Mouse (Mus musculus) spleen, adult 12 weeks (tissue): ENCODE data around the gene Unc45b.

Experiments
- DNase-seq: peaks from one replicate; pipeline ENCODE4 v3.0.0; 2022; ENCODE audit warnings: low spot score

Unc45b gene

GRCm38 (mm10) chr11:82910250-82910649 lies at the start of gene Unc45b:
Gene Unc45b, plus strand, starts transcription at chr11:82910550.
- DNase-seq, result no peak

DNA sequence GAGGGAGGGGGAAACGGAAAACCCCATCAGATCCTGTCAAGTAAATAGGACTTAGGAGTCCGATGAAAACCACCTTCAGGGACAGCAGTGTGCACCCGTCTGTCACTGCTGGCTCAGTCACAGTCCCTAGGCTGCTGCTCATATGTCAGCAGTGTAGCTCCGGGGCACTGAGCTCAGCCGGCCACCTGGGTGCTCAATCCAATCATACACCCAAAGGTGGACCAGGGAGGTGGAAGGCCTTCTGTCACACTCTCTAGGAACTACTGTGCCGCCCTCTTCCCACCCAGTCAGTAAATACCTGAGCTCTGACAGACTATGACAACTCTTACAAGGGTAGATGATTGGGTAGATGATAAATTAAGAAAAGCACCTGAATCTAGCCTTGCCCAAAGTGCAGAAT lies 49.6 kb upstream of the Unc45b start:
- no peak for DNase-seq

DNA sequence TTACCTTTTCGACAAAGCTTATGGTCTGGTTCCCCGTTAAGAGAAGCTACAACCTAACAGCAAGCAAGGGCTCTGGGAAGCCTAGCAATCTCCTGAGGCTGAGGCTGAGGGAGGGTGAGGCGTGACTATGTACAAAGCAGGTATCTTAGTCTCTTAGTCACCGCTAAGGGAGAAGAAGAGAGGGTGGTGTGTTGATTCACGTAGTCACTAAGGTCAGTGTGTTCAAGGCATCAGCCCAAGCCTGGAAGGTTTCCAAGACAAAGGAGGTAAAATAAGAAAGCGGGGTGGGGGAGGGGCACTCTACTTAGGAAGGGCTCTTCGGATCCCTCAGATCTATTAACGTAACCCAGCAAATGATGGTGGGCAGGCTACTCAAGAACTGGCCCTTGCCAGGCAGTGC lies 48.8 kb upstream of the Unc45b start:
- DNase-seq, result no peak

GRCm38 (mm10) chr11:82862638-82863037 lies 47.7 kb upstream of the Unc45b start:
- no peak for DNase-seq

- no peak for DNase-seq
These were observed 47.3 kb upstream of the Unc45b start for GRCm38 (mm10) chr11:82863059-82863458.

GRCm38 (mm10) chr11:82863488-82863931 lies 46.8 kb upstream of the Unc45b start:
- no peak for DNase-seq

DNA sequence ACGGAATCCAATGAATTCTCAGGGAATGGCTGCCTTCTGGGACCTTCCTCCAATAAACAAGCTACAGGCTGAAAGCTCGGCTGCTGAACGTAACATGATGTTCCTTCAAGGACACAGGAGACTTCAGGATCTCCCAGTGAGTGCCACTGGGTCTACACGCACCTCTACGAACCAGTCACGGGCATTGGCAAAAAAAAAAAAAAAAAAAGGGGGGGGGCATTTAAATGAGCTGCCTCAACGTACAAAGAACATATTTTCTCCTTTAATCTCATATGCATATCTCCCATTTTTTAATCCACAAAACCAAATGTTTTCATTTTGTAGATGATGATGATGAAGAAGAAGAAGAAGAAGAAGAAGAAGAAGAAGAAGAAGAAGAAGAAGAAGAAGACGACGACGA lies 44.4 kb upstream of the Unc45b start:
- no peak for DNase-seq

DNA sequence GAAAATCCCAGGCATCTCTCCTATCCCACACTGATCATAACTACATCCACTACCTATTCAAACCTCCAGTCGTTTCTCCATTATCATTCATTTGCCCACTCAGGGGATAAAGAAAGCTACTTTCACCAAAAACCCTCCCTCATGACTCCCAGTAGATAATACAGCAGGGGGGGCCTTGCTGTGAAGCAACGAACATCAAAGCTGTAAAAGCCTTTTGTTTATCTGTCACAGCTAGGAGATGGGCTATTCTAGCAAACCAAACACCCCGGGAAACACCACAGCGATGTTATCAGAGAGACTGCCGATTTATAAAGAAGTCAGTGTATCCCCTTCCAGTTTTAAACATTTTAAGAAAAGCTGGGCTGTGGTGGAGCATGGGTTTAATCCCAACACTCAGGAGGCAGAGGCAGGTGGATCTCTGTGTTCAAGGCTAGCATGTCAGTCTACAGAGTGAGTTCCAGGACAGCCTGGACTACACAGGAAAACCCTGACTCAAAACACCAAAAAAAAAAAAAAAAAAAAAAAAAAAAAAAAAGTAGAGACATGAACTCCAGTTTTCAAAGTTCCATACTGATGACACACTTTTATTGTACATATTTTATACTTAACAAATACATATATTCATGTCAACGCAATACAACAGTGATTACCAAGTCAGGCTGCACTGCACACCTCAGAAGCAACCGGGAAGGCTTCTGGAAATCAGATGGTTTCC lies 43.3 kb upstream of the Unc45b start:
- no peak for DNase-seq

GRCm38 (mm10) chr11:82867956-82868355 lies 42.4 kb upstream of the Unc45b start:
- DNase-seq, result no peak

- DNase-seq, result peak; percentile 21
These were observed 40.7 kb upstream of the Unc45b start for GRCm38 (mm10) chr11:82869506-82870172.

GRCm38 (mm10) chr11:82870173-82871030 lies 39.9 kb upstream of the Unc45b start:
- no peak for DNase-seq

DNA sequence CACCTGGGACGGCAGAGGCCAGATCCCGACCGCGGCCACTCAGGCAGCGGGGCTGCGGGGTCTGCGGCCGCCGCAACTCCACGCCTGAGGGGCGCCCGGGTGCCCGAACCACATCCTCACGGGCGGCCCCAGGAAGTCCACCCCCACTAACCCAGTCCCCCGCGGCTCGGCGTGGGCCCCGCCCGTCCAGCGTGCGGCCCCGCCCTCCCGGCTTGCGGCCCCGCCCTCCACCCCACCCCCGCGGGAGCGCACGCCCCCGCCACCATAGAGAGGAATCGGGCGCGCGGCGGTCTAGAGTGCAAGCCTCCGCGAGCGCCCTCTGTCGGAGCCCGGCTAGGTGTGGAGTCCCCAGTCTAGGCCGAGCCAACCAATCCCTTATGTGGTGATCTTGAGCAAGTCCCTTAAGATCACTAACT lies 39.3 kb upstream of the Unc45b start, which contains the start of gene Rffl:
Gene Rffl (minus strand): TSS at position 180 of the 416 bp plus-strand sequence.
- peak; percentile 88 for DNase-seq

- DNase-seq, result no peak
These were observed 35.4 kb upstream of the Unc45b start for GRCm38 (mm10) chr11:82874924-82875323.

DNA sequence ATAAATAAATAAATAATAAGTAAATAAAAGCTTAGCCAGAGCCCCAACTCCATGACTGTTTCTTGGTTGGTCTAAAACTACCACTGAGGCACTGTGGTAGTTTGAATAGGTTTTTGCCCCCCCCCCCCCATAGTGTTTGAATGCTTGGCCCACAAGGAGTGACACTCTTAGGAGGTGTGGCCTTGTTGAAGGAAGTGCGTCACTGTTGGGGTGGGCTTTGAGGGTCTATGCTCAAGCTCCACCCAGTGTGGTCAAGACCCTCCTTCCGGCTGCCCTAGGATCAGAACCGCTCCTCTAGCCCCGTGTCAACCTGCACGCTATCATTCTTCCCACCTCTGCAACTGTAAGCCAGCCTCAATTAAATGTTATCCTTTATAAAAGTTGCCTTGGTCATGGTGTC lies 34.7 kb upstream of the Unc45b start:
- DNase-seq, result no peak

DNA sequence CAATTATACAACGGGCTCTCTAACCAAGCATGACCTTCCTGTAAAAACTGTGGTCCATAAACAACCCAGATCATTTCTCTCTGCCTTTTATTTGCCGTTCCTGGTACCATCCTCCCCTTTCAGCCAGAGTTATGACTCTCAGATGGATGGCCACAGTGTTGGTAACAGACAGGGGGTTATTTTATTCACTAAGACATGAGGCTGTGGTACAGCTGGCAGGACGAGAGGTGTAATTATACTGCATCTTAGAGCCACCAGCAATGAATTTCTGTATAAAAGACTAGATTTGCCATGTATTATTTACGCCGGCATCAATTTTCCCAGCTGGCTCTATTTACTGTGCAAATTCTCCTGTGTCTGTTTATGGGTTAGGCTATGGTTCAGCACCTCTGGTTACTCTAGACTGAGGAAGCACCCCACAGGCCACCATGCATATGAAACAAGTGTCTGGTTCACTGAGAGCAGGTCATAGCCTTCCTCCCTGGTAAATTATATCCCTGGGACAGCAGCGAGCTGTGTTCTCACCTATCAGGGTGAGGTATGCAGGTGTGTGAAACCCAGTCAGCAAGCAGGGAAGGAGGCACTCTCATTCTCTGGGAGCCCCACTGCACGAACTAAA lies 32.5 kb upstream of the Unc45b start:
- no peak for DNase-seq

- no peak for DNase-seq
These were observed 27.2 kb upstream of the Unc45b start for GRCm38 (mm10) chr11:82883180-82883579.

DNA sequence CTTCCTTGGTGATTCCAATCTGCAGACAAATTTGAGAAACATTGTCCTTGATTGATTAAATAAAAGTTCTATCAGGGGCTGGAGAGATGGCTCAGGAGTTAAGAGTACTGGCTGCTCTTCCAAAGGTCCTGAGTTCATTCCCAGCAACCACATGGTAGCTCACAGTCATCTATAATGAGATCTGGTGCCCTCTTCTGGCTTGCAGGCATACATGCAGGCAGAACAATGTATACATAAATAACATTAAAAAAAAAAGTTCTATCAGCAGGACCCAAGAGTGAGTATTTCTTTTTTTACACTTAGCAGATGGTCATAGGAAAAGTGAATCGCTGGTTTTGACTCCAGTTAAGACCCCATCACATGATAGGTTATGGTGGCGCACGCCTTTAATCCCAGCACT lies 23.8 kb upstream of the Unc45b start:
- DNase-seq, result no peak

GRCm38 (mm10) chr11:82888491-82888946 lies 21.8 kb upstream of the Unc45b start:
- no peak for DNase-seq

DNA sequence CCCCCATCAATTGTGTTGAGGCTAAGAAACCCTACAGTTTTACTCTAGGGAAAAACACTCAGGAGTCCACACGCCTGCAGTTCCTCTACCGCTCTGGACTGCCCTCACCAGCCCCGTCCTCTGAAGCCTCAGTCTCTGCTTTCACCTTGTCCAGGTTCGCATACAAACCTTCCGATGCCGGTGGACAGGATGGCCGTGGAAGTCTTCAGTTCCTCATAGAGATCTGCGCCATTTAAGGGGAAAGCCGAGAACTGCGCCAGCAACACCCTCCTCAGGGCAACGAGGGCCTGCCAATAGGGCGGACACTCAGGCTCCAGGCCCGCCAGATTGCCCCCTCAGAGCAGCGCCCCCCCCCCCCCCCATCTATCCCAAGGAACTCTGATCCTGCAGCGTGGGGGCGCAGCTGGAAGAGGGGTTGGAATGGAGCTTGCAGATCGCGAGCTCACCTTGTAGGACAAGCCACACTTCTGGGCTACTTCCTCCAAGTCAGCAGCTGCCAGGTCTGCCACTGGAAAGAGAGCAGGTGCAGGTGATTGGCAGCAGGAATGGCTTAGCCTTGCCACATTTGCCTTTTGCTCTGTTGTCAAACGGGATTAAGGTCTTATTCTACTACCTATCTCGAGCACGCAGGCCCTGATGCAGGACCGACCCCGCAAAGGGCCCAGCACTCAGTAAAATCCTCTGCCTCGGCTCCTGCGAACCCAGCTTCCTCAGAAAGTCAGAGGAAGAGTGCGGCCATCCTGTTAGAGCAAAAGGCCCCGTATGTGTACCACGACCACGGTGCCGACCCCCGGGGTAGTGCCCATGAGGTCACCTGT lies 20.6 kb upstream of the Unc45b start:
- no peak for DNase-seq

GRCm38 (mm10) chr11:82890342-82890762 lies 20.0 kb upstream of the Unc45b start, which contains the start of gene Rad51d:
Gene Rad51d, minus strand, starts transcription at chr11:82890614.
- DNase-seq, result peak; percentile 92

GRCm38 (mm10) chr11:82891936-82892335 lies 18.4 kb upstream of the Unc45b start, which contains the start of gene Fndc8:
Gene Fndc8, plus strand, starts transcription at chr11:82892124.
- no peak for DNase-seq
